Mouse (Mus musculus) CH12.LX (cell line): Measurements from ENCODE around the gene Rap1gds1. TPM values are rescaled to one million over a fixed set of nuclear protein-coding genes. Genes with fewer than 3 reads are reported as not detected.

Experiments
- DNase-seq: peaks from one replicate; pipeline ENCODE4 v3.0.0-alpha.2; 2013; ENCODE audit errors: extremely low read depth
- H3K27ac ChIP-seq: 2 replicates; pipeline ENCODE4 v1.5.1; 2012; ENCODE audit warnings: low read depth, mild to moderate bottlenecking, control low read depth, moderate library complexity; ENCODE audit not compliant: insufficient read depth
- H3K27me3 ChIP-seq: replicated peaks from 2 replicates; pipeline ENCODE3; 2012; ENCODE audit warnings: inconsistent platforms
- H3K36me3 ChIP-seq, 2 experiments: replicated peaks in 1 of 2; 2 replicates each; pipeline versions ENCODE3 to v1.6.1; 2012; ENCODE audit warnings: inconsistent platforms in 1 of 2, low read length in 1 of 2, mild to moderate bottlenecking in 1 of 2, mixed read lengths in 1 of 2, moderate library complexity in 1 of 2; ENCODE audit not compliant: control insufficient read depth in 1 of 2, insufficient read depth in 1 of 2
- H3K4me1 ChIP-seq, 2 experiments: 2 replicates each; pipeline ENCODE4 v1.6.1; 2012; ENCODE audit warnings: inconsistent platforms in 1 of 2, moderate library complexity in 1 of 2; ENCODE audit not compliant: insufficient read depth in 2 of 2, control insufficient read depth in 1 of 2
- H3K4me2 ChIP-seq: 2 replicates; pipeline ENCODE4 v1.6.1; 2012; ENCODE audit warnings: low read depth, mild to moderate bottlenecking, control low read depth; ENCODE audit not compliant: poor library complexity, insufficient read depth, severe bottlenecking
- H3K4me3 ChIP-seq, 3 experiments: fragments of 150-350 bp in 1 of 3; sonication (generic) in 1 of 3; replicated peaks in 1 of 3; 2 replicates each; pipeline versions ENCODE3 to v1.5.1; 2011 to 2012; ENCODE audit warnings: low read depth in 2 of 3, low read length in 2 of 3, mild to moderate bottlenecking in 2 of 3, moderate library complexity in 2 of 3, control low read depth in 1 of 3, improper control_type of control experiment in 1 of 3, inconsistent platforms in 1 of 3, mixed read lengths in 1 of 3; ENCODE audit not compliant: poor library complexity in 1 of 3
- H3K79me2 ChIP-seq: replicated peaks from 2 replicates; pipeline ENCODE4 v1.6.1; 2012; ENCODE audit warnings: mild to moderate bottlenecking, moderate library complexity; ENCODE audit not compliant: control insufficient read depth, poor library complexity, insufficient read depth, severe bottlenecking; ENCODE audit errors: extremely low read depth
- H3K9ac ChIP-seq: 2 replicates; pipeline ENCODE4 v1.6.1; 2012; ENCODE audit warnings: low read depth, mild to moderate bottlenecking, control low read depth, moderate library complexity; ENCODE audit not compliant: insufficient read depth
- H3K9me3 ChIP-seq: replicated peaks from 2 replicates; pipeline ENCODE3; 2012; ENCODE audit warnings: low read length, inconsistent platforms, mixed read lengths
- CHD2 ChIP-seq: IDR thresholded peaks from 2 replicates; pipeline ENCODE4 v1.6.1; 2011; ENCODE audit warnings: low read length, improper control_type of control experiment
- CTCF ChIP-seq, 2 experiments: IDR thresholded peaks in 1 of 2; conservative IDR thresholded peaks in 1 of 2; 2 replicates each; pipeline ENCODE4 v1.5.1; 2011 to 2012; ENCODE audit warnings: low read depth in 2 of 2, low read length in 2 of 2, improper control_type of control experiment in 1 of 2, inconsistent platforms in 1 of 2, mild to moderate bottlenecking in 1 of 2, moderate library complexity in 1 of 2
- ELF1 ChIP-seq: IDR thresholded peaks from 2 replicates; pipeline ENCODE4 v1.6.1; 2014; ENCODE audit warnings: low read depth, mild to moderate bottlenecking, inconsistent platforms, low read length, improper control_type of control experiment
- EP300 ChIP-seq: IDR thresholded peaks from 2 replicates; pipeline ENCODE4 v1.6.1; 2011; ENCODE audit warnings: low read length, improper control_type of control experiment
- GABPA ChIP-seq: IDR thresholded peaks from 2 replicates; pipeline ENCODE4 v1.6.1; 2012; ENCODE audit warnings: low read depth, low read length, improper control_type of control experiment, inconsistent platforms; ENCODE audit not compliant: insufficient replicate concordance
- HCFC1 ChIP-seq: IDR thresholded peaks from 2 replicates; pipeline ENCODE4 v1.6.1; 2012; ENCODE audit warnings: low read depth, mild to moderate bottlenecking, inconsistent platforms, low read length, improper control_type of control experiment
- IRF4 ChIP-seq: IDR thresholded peaks from 2 replicates; pipeline ENCODE4 v1.6.1; 2014; ENCODE audit warnings: low read depth, mild to moderate bottlenecking, inconsistent platforms, low read length, improper control_type of control experiment
- KAT2A ChIP-seq: IDR thresholded peaks from 2 replicates; pipeline ENCODE4 v1.6.1; 2012; ENCODE audit warnings: low read length, improper control_type of control experiment, inconsistent platforms; ENCODE audit not compliant: insufficient replicate concordance
- MAFK ChIP-seq: IDR thresholded peaks from 2 replicates; pipeline ENCODE4 v1.6.1; 2011; ENCODE audit warnings: low read length, improper control_type of control experiment; ENCODE audit not compliant: insufficient replicate concordance
- MAZ ChIP-seq: IDR thresholded peaks from 2 replicates; pipeline ENCODE4 v1.6.1; 2012; ENCODE audit warnings: low read depth, mild to moderate bottlenecking, inconsistent platforms, low read length, improper control_type of control experiment, moderate library complexity
- MXI1 ChIP-seq: IDR thresholded peaks from 2 replicates; pipeline ENCODE4 v1.6.1; 2011; ENCODE audit warnings: mild to moderate bottlenecking, low read depth, low read length, improper control_type of control experiment
- MYC ChIP-seq: IDR thresholded peaks from 2 replicates; pipeline ENCODE4 v1.6.1; 2011; ENCODE audit warnings: low read depth, mild to moderate bottlenecking, improper control_type of control experiment, low read length
- NELFE ChIP-seq: IDR thresholded peaks from 2 replicates; pipeline ENCODE4 v1.6.1; 2011; ENCODE audit warnings: low read depth, low read length, improper control_type of control experiment
- NRF1 ChIP-seq: IDR thresholded peaks from 2 replicates; pipeline ENCODE4 v1.6.1; 2014; ENCODE audit warnings: low read depth, mild to moderate bottlenecking, inconsistent platforms, low read length, improper control_type of control experiment, moderate library complexity
- POLR2A ChIP-seq: IDR thresholded peaks from 2 replicates; pipeline ENCODE4 v1.6.1; 2011; ENCODE audit warnings: low read depth, mild to moderate bottlenecking, improper control_type of control experiment, low read length
- POLR2AphosphoS2 ChIP-seq: IDR thresholded peaks from 2 replicates; pipeline ENCODE4 v1.6.1; 2011; ENCODE audit warnings: low read depth, low read length, improper control_type of control experiment
- RCOR1 ChIP-seq: conservative IDR thresholded peaks from 2 replicates; pipeline ENCODE4 v1.6.1; 2012; ENCODE audit warnings: low read depth, mild to moderate bottlenecking, inconsistent platforms, low read length, improper control_type of control experiment
- SIN3A ChIP-seq: IDR thresholded peaks from 2 replicates; pipeline ENCODE4 v1.6.1; 2012; ENCODE audit warnings: low read length, improper control_type of control experiment, inconsistent platforms
- SMC3 ChIP-seq: IDR thresholded peaks from 2 replicates; pipeline ENCODE4 v1.6.1; 2011; ENCODE audit warnings: low read depth, low read length, improper control_type of control experiment
- TBP ChIP-seq: conservative IDR thresholded peaks from 2 replicates; pipeline ENCODE4 v1.6.1; 2011; ENCODE audit warnings: low read depth, low read length, improper control_type of control experiment
- TCF12 ChIP-seq: IDR thresholded peaks from 2 replicates; pipeline ENCODE4 v1.6.1; 2014; ENCODE audit warnings: low read depth, mild to moderate bottlenecking, inconsistent platforms, low read length, improper control_type of control experiment
- UBTF ChIP-seq: IDR thresholded peaks from 2 replicates; pipeline ENCODE4 v1.6.1; 2012; ENCODE audit warnings: low read depth, mild to moderate bottlenecking, inconsistent platforms, low read length, improper control_type of control experiment, moderate library complexity
- ZMIZ1 ChIP-seq: IDR thresholded peaks from 2 replicates; pipeline ENCODE4 v1.6.1; 2012; ENCODE audit warnings: low read depth, mild to moderate bottlenecking, inconsistent platforms, low read length, improper control_type of control experiment
- dilution Hi-C: fragments of 300-500 bp; cut with MboI; formaldehyde crosslinking; loops from 2 replicates; pipeline ENCODE4 v1.14.3; 2020; ENCODE audit warnings: low sequenced_read_pairs; ENCODE audit not compliant: extremely low pct_unique_long_range_greater_than_20kb, extremely low pct_ligation_motif_present
- in situ Hi-C: fragments of 300-500 bp; cut with MboI; formaldehyde crosslinking; loops from 3 replicates; pipeline ENCODE4 v1.14.3; 2019; ENCODE audit warnings: low sequenced_read_pairs, low pct_ligation_motif_present, low pct_unique_long_range_greater_than_20kb, mixed read lengths
- polyA plus RNA-seq: library from polyadenylated mRNA; unstranded; fragments of >175 nt; gene quantifications from 2 replicates; pipeline ENCODE4 v1.2.1, GENCODE M21; 2012; ENCODE audit warnings: low read depth; ENCODE audit not compliant: insufficient read length
- total RNA-seq, 2 experiments: library from RNA; depleted of rRNA; stranded (reverse); fragments of 300-350 nt in 1 of 2; fragments of >200 nt in 1 of 2; gene quantifications; 2 replicates each; pipeline ENCODE4 v1.2.3; 2012 to 2014

The Rap1gds1 gene
- total and polyA plus RNA-seq, 3 experiments, result 24.4 to 36.7 (median 26.3) TPM

- Histone ChIP-seq H3K4me2 (no peak overlapping the region), H3K9ac (no peak overlapping the region), H3K27ac (no peak overlapping the region), H3K27me3 (no peaks in the 10 kb centered on the region), H3K36me3 (peaks cover 0 to 65% of the 10 kb centered on the region in 2 experiments), H3K4me1 (peaks cover 10 to 37% of the 10 kb centered on the region in 2 experiments), H3K4me3 (no peak overlapping the region), H3K9me3 (peaks cover 2% of the 10 kb centered on the region), H3K79me2 (no peaks in the 10 kb centered on the region)
- TF ChIP-seq SIN3A (no peak), GABPA (no peak), EP300 (no peak), ELF1 (no peak), MAFK (no peak), SMC3 (no peak), ZMIZ1 (no peak), MXI1 (no peak), CHD2 (no peak), TBP (no peak), IRF4 (no peak), HCFC1 (no peak), MYC (no peak), POLR2AphosphoS2 (no peak), POLR2A (no peak), TCF12 (no peak), NRF1 (no peak)
- DNase-seq, result no peak
- dilution Hi-C loops, result no loop called here
- in situ Hi-C loops, result no loop called here
These were observed 198.1 kb downstream of the Rap1gds1 start for GRCm38 (mm10) chr3:138876931-138877361.

GRCm38 (mm10) chr3:138876418-138876817 lies 198.6 kb downstream of the Rap1gds1 start:
- H3K9ac ChIP-seq, result no peak overlapping the region
- no peak overlapping the region for H3K4me2 ChIP-seq
- H3K27me3 ChIP-seq, result no peaks in the 10 kb centered on the region
- dilution Hi-C loops, result no loop called here
- no peak overlapping the region for H3K4me3 ChIP-seq
- peaks cover 0 to 68% of the 10 kb centered on the region in 2 experiments for H3K36me3 ChIP-seq
- no peaks in the 10 kb centered on the region for H3K79me2 ChIP-seq
- H3K9me3 ChIP-seq, result peaks cover 2% of the 10 kb centered on the region
- H3K27ac ChIP-seq, result no peak overlapping the region
- peaks cover 10 to 37% of the 10 kb centered on the region in 2 experiments for H3K4me1 ChIP-seq
- TF ChIP-seq ZMIZ1 (no peak), TBP (no peak), POLR2A (no peak), NELFE (no peak), KAT2A (no peak), UBTF (no peak), CTCF (conservative IDR thresholded peaks at IDR 0.05 in 1 of 2, IDR thresholded peaks at IDR 0.05 in 1 of 2; ENCODE audit: low read depth in 2 of 2, low read length in 2 of 2) (no peak), MAZ (no peak), RCOR1 (no peak), POLR2AphosphoS2 (no peak)
- TF ChIP-seq, all 38 proteins: peak for 0
- in situ Hi-C loops, result no loop called here
- DNase-seq, result no peak
